Mouse (Mus musculus) CH12.LX (cell line): ENCODE measurements at regions not wholly inside any gene's neighbourhood (a gene's known extent, or its start where the extent isn't known, plus 50 kb on each side); places are given as distances from the start of the nearest gene placed in this dataset.

Source experiments
- DNase-seq: peaks from one replicate; pipeline ENCODE4 v3.0.0-alpha.2; 2013; ENCODE audit errors: extremely low read depth
- H3K27ac ChIP-seq: 2 replicates; pipeline ENCODE4 v1.5.1; 2012; ENCODE audit warnings: low read depth, mild to moderate bottlenecking, control low read depth, moderate library complexity; ENCODE audit not compliant: insufficient read depth
- H3K27me3 ChIP-seq: replicated peaks from 2 replicates; pipeline ENCODE3; 2012; ENCODE audit warnings: inconsistent platforms
- H3K36me3 ChIP-seq, 2 experiments: replicated peaks in 1 of 2; 2 replicates each; pipeline versions ENCODE3 to v1.6.1; 2012; ENCODE audit warnings: inconsistent platforms in 1 of 2, low read length in 1 of 2, mild to moderate bottlenecking in 1 of 2, mixed read lengths in 1 of 2, moderate library complexity in 1 of 2; ENCODE audit not compliant: control insufficient read depth in 1 of 2, insufficient read depth in 1 of 2
- H3K4me1 ChIP-seq, 2 experiments: 2 replicates each; pipeline ENCODE4 v1.6.1; 2012; ENCODE audit warnings: inconsistent platforms in 1 of 2, moderate library complexity in 1 of 2; ENCODE audit not compliant: insufficient read depth in 2 of 2, control insufficient read depth in 1 of 2
- H3K4me2 ChIP-seq: 2 replicates; pipeline ENCODE4 v1.6.1; 2012; ENCODE audit warnings: low read depth, mild to moderate bottlenecking, control low read depth; ENCODE audit not compliant: poor library complexity, insufficient read depth, severe bottlenecking
- H3K4me3 ChIP-seq, 3 experiments: fragments of 150-350 bp in 1 of 3; sonication (generic) in 1 of 3; replicated peaks in 1 of 3; 2 replicates each; pipeline versions ENCODE3 to v1.5.1; 2011 to 2012; ENCODE audit warnings: low read depth in 2 of 3, low read length in 2 of 3, mild to moderate bottlenecking in 2 of 3, moderate library complexity in 2 of 3, control low read depth in 1 of 3, improper control_type of control experiment in 1 of 3, inconsistent platforms in 1 of 3, mixed read lengths in 1 of 3; ENCODE audit not compliant: poor library complexity in 1 of 3
- H3K79me2 ChIP-seq: replicated peaks from 2 replicates; pipeline ENCODE4 v1.6.1; 2012; ENCODE audit warnings: mild to moderate bottlenecking, moderate library complexity; ENCODE audit not compliant: control insufficient read depth, poor library complexity, insufficient read depth, severe bottlenecking; ENCODE audit errors: extremely low read depth
- H3K9ac ChIP-seq: 2 replicates; pipeline ENCODE4 v1.6.1; 2012; ENCODE audit warnings: low read depth, mild to moderate bottlenecking, control low read depth, moderate library complexity; ENCODE audit not compliant: insufficient read depth
- H3K9me3 ChIP-seq: replicated peaks from 2 replicates; pipeline ENCODE3; 2012; ENCODE audit warnings: low read length, inconsistent platforms, mixed read lengths
- BHLHE40 ChIP-seq: IDR thresholded peaks from 2 replicates; pipeline ENCODE4 v1.6.1; 2011; ENCODE audit warnings: mild to moderate bottlenecking, low read depth, low read length, improper control_type of control experiment
- CHD1 ChIP-seq: IDR thresholded peaks from 2 replicates; pipeline ENCODE4 v1.6.1; 2012; ENCODE audit warnings: low read depth, low read length, improper control_type of control experiment, inconsistent platforms
- CHD2 ChIP-seq: IDR thresholded peaks from 2 replicates; pipeline ENCODE4 v1.6.1; 2011; ENCODE audit warnings: low read length, improper control_type of control experiment
- E2F4 ChIP-seq: IDR thresholded peaks from 2 replicates; pipeline ENCODE4 v1.6.1; 2011; ENCODE audit warnings: low read depth, low read length, improper control_type of control experiment; ENCODE audit not compliant: insufficient replicate concordance
- ELF1 ChIP-seq: IDR thresholded peaks from 2 replicates; pipeline ENCODE4 v1.6.1; 2014; ENCODE audit warnings: low read depth, mild to moderate bottlenecking, inconsistent platforms, low read length, improper control_type of control experiment
- EP300 ChIP-seq: IDR thresholded peaks from 2 replicates; pipeline ENCODE4 v1.6.1; 2011; ENCODE audit warnings: low read length, improper control_type of control experiment
- ETS1 ChIP-seq: conservative IDR thresholded peaks from 2 replicates; pipeline ENCODE4 v1.6.1; 2012; ENCODE audit warnings: low read depth, mild to moderate bottlenecking, inconsistent platforms, low read length, improper control_type of control experiment, moderate library complexity
- GABPA ChIP-seq: IDR thresholded peaks from 2 replicates; pipeline ENCODE4 v1.6.1; 2012; ENCODE audit warnings: low read depth, low read length, improper control_type of control experiment, inconsistent platforms; ENCODE audit not compliant: insufficient replicate concordance
- HCFC1 ChIP-seq: IDR thresholded peaks from 2 replicates; pipeline ENCODE4 v1.6.1; 2012; ENCODE audit warnings: low read depth, mild to moderate bottlenecking, inconsistent platforms, low read length, improper control_type of control experiment
- IRF4 ChIP-seq: IDR thresholded peaks from 2 replicates; pipeline ENCODE4 v1.6.1; 2014; ENCODE audit warnings: low read depth, mild to moderate bottlenecking, inconsistent platforms, low read length, improper control_type of control experiment
- JUND ChIP-seq: conservative IDR thresholded peaks from 2 replicates; pipeline ENCODE4 v1.6.1; 2011; ENCODE audit warnings: low read depth, low read length, improper control_type of control experiment
- KAT2A ChIP-seq: IDR thresholded peaks from 2 replicates; pipeline ENCODE4 v1.6.1; 2012; ENCODE audit warnings: low read length, improper control_type of control experiment, inconsistent platforms; ENCODE audit not compliant: insufficient replicate concordance
- MAFK ChIP-seq: IDR thresholded peaks from 2 replicates; pipeline ENCODE4 v1.6.1; 2011; ENCODE audit warnings: low read length, improper control_type of control experiment; ENCODE audit not compliant: insufficient replicate concordance
- MAX ChIP-seq: IDR thresholded peaks from 2 replicates; pipeline ENCODE4 v1.6.1; 2011; ENCODE audit warnings: low read length, improper control_type of control experiment
- MAZ ChIP-seq: IDR thresholded peaks from 2 replicates; pipeline ENCODE4 v1.6.1; 2012; ENCODE audit warnings: low read depth, mild to moderate bottlenecking, inconsistent platforms, low read length, improper control_type of control experiment, moderate library complexity
- MEF2A ChIP-seq: IDR thresholded peaks from 2 replicates; pipeline ENCODE4 v1.6.1; 2014; ENCODE audit warnings: low read depth, mild to moderate bottlenecking, inconsistent platforms, low read length, improper control_type of control experiment, borderline replicate concordance
- MXI1 ChIP-seq: IDR thresholded peaks from 2 replicates; pipeline ENCODE4 v1.6.1; 2011; ENCODE audit warnings: mild to moderate bottlenecking, low read depth, low read length, improper control_type of control experiment
- MYC ChIP-seq: IDR thresholded peaks from 2 replicates; pipeline ENCODE4 v1.6.1; 2011; ENCODE audit warnings: low read depth, mild to moderate bottlenecking, improper control_type of control experiment, low read length
- NELFE ChIP-seq: IDR thresholded peaks from 2 replicates; pipeline ENCODE4 v1.6.1; 2011; ENCODE audit warnings: low read depth, low read length, improper control_type of control experiment
- NRF1 ChIP-seq: IDR thresholded peaks from 2 replicates; pipeline ENCODE4 v1.6.1; 2014; ENCODE audit warnings: low read depth, mild to moderate bottlenecking, inconsistent platforms, low read length, improper control_type of control experiment, moderate library complexity
- PAX5 ChIP-seq: IDR thresholded peaks from 2 replicates; pipeline ENCODE4 v1.6.1; 2012; ENCODE audit warnings: low read length, inconsistent platforms, mixed read lengths
- POLR2A ChIP-seq: IDR thresholded peaks from 2 replicates; pipeline ENCODE4 v1.6.1; 2011; ENCODE audit warnings: low read depth, mild to moderate bottlenecking, improper control_type of control experiment, low read length
- POLR2AphosphoS2 ChIP-seq: IDR thresholded peaks from 2 replicates; pipeline ENCODE4 v1.6.1; 2011; ENCODE audit warnings: low read depth, low read length, improper control_type of control experiment
- RAD21 ChIP-seq: IDR thresholded peaks from 2 replicates; pipeline ENCODE4 v1.6.1; 2011; ENCODE audit warnings: low read depth, mild to moderate bottlenecking, low read length, improper control_type of control experiment, moderate library complexity
- RCOR1 ChIP-seq: conservative IDR thresholded peaks from 2 replicates; pipeline ENCODE4 v1.6.1; 2012; ENCODE audit warnings: low read depth, mild to moderate bottlenecking, inconsistent platforms, low read length, improper control_type of control experiment
- SMC3 ChIP-seq: IDR thresholded peaks from 2 replicates; pipeline ENCODE4 v1.6.1; 2011; ENCODE audit warnings: low read depth, low read length, improper control_type of control experiment
- TBP ChIP-seq: conservative IDR thresholded peaks from 2 replicates; pipeline ENCODE4 v1.6.1; 2011; ENCODE audit warnings: low read depth, low read length, improper control_type of control experiment
- TCF12 ChIP-seq: IDR thresholded peaks from 2 replicates; pipeline ENCODE4 v1.6.1; 2014; ENCODE audit warnings: low read depth, mild to moderate bottlenecking, inconsistent platforms, low read length, improper control_type of control experiment
- USF2 ChIP-seq: conservative IDR thresholded peaks from 2 replicates; pipeline ENCODE4 v1.6.1; 2011; ENCODE audit warnings: low read depth, low read length, improper control_type of control experiment
- dilution Hi-C: fragments of 300-500 bp; cut with MboI; formaldehyde crosslinking; loops from 2 replicates; pipeline ENCODE4 v1.14.3; 2020; ENCODE audit warnings: low sequenced_read_pairs; ENCODE audit not compliant: extremely low pct_unique_long_range_greater_than_20kb, extremely low pct_ligation_motif_present
- in situ Hi-C: fragments of 300-500 bp; cut with MboI; formaldehyde crosslinking; loops from 3 replicates; pipeline ENCODE4 v1.14.3; 2019; ENCODE audit warnings: low sequenced_read_pairs, low pct_ligation_motif_present, low pct_unique_long_range_greater_than_20kb, mixed read lengths

- H3K36me3 ChIP-seq = no peaks in the 10 kb centered on the region
- H3K4me2 ChIP-seq = no peak overlapping the region
- TF ChIP-seq ETS1 (no peak), CHD1 (no peak), NRF1 (no peak), BHLHE40 (no peak), TBP (no peak), NELFE (no peak), MEF2A (no peak), POLR2AphosphoS2 (no peak), MAX (no peak), PAX5 (no peak), E2F4 (no peak), RAD21 (no peak), CHD2 (no peak), JUND (no peak), MYC (no peak), MAFK (no peak), MXI1 (no peak), HCFC1 (no peak), SMC3 (no peak), RCOR1 (no peak)
- no peaks in the 10 kb centered on the region for H3K79me2 ChIP-seq
- no peak overlapping the region for H3K9ac ChIP-seq
- no peaks in the 10 kb centered on the region for H3K9me3 ChIP-seq
- H3K4me3 ChIP-seq = no peak overlapping the region
- dilution Hi-C loops = no loop called here
- in situ Hi-C loops = no loop called here
- no peak overlapping the region for H3K27ac ChIP-seq
- H3K4me1 ChIP-seq = no peaks in the 10 kb centered on the region
- H3K27me3 ChIP-seq = no peaks in the 10 kb centered on the region
- no peak for DNase-seq
Observed at GRCm38 (mm10) chr10:17177503-17178278, 545.3 kb upstream of the Cited2 start.

GRCm38 (mm10) chr10:17178627-17179026 lies 544.4 kb upstream of the Cited2 start:
- H3K36me3 ChIP-seq = no peaks in the 10 kb centered on the region
- H3K4me1 ChIP-seq = no peaks in the 10 kb centered on the region
- DNase-seq = no peak
- no peak overlapping the region for H3K27ac ChIP-seq
- dilution Hi-C loops (no loop called here), in situ Hi-C loops (no loop called here)
- H3K79me2 ChIP-seq = no peaks in the 10 kb centered on the region
- H3K9ac ChIP-seq = no peak overlapping the region
- H3K9me3 ChIP-seq = no peaks in the 10 kb centered on the region
- H3K27me3 ChIP-seq = no peaks in the 10 kb centered on the region
- H3K4me2 ChIP-seq = no peak overlapping the region
- H3K4me3 ChIP-seq = no peak overlapping the region
- TF ChIP-seq MEF2A (no peak), POLR2AphosphoS2 (no peak), ELF1 (no peak), MAX (no peak), GABPA (no peak), POLR2A (no peak), PAX5 (no peak), KAT2A (no peak), MAZ (no peak), USF2 (no peak), IRF4 (no peak), EP300 (no peak), JUND (no peak), TCF12 (no peak)
